Mouse (Mus musculus) 3T3-L1 (cell line): ENCODE data around the gene Simc1.
A peak's percentile ranks its signal among the peaks of the same experiment; 100 is the strongest.

Source experiments
- DNase-seq: peaks from one replicate; pipeline ENCODE4 v3.0.0-alpha.2; 2015; ENCODE audit warnings: low read depth, low spot score

The Simc1 gene

GRCm38 (mm10) chr13:54582860-54583259 lies 79.3 kb downstream of the Simc1 start:
- no peak for DNase-seq

GRCm38 (mm10) chr13:54585831-54586230 lies 82.3 kb downstream of the Simc1 start:
- DNase-seq: no peak

- no peak for DNase-seq
These were observed 85.9 kb downstream of the Simc1 start for GRCm38 (mm10) chr13:54589414-54589995.

- peak; percentile 99 for DNase-seq
These were observed 86.7 kb downstream of the Simc1 start, which contains the start of the genes Nop16 and Higd2a for GRCm38 (mm10) chr13:54589996-54590951. Gene Nop16 (minus strand): TSS chr13:54590090. Gene Higd2a (plus strand): TSS chr13:54590207.

- DNase-seq: no peak
These were observed 88.3 kb downstream of the Simc1 start for GRCm38 (mm10) chr13:54591776-54592356.

- DNase-seq: no peak
These were observed 90.0 kb downstream of the Simc1 start for GRCm38 (mm10) chr13:54593617-54594016.

- DNase-seq: peak; percentile 34
These were observed 92.6 kb downstream of the Simc1 start for GRCm38 (mm10) chr13:54596107-54596690.

- no peak for DNase-seq
These were observed 93.3 kb downstream of the Simc1 start for GRCm38 (mm10) chr13:54596870-54597269.

GRCm38 (mm10) chr13:54598622-54599143 lies 95.1 kb downstream of the Simc1 start:
- no peak for DNase-seq
